Mouse (Mus musculus) cerebellum, adult 8-10 months (tissue): Measurements from ENCODE around the gene Unc80.

Experiments
- DNase-seq: peaks from one replicate; pipeline ENCODE4 v3.0.0; 2022

Unc80 gene

DNA sequence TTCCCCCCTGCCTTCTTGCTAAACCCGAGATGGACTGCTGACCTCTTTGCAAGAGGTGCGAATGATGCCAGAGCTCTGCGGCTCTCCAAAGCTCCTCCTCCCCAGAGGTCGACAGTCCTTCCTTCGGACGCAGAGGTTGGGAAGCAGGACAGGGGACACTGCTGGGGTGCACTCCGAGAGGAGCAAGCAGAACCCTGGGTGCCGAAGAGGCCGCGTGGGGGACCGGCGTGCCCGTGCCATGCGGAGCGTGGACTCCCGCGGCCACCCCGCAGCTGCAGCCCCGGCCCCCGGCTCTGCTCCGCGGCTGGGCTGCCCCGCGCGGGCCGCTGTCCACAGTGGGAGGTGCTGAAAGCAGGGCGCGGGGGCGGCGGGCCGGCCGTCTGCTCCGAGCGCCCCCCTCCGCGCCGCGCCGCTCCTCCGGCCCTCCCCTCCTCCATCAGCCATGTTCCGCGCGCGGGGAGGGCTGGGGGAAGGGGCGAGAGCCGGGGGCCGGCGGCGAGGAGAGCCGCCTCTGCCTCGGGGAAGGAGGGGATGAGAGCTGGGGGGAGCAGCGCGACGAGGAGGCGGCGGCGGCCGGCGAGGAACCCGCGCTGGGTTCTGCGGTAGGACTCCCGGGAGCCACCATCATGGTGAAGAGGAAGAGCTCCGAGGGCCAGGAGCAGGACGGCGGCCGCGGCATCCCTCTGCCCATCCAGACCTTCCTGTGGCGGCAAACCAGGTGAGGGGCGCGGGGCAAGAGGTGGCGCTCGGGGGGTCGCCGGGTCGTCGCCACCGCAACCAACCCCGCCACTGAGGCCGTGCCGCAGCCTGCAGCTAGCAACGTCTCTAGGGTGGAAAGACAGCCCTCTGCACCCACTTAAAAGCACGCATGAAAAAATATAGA lies at the start of gene Unc80:
TSS of gene Unc80 (plus strand) at position 547 of the 883 bp plus-strand sequence.
- DNase-seq: peak; percentile 80

DNA sequence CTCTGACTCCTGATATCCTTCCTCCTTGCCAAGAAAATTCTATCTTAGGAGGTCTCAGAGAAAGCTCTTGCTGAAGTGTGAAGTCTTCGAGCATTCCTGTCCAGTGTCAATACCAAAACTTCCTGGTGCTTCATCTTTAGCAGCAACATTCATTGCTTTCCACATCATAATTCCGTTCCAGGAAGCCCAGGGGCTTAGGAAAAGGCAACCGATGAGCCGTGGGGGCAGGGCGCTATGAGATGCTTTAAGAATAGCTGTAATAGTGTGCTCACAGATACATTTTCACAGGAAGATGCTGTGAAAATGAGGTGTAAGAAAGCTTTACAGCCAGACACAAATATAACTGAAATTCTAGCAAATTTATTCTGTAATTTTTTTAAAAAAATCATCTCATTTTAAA lies 42.1 kb upstream of the Unc80 start:
- DNase-seq: no peak

DNA sequence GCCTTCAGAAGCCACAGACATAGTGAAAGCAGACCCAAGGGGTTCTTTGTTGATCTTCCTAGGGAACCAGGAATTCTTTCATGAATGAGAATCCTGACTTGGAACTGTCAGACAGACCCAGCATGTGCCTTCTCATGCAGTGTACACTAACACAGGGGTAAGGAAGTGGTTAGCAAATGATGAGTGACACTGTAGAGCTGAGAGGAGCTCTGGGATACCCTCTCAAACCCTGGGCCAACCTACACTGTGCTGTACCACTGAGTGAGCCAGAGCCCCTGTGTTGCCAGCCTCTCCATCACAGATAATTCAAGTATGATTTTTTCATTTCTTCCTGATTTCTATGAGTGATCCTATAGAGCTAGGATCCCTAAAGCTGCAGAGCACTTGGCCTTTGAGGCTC lies 37.2 kb upstream of the Unc80 start:
- DNase-seq: no peak

DNA sequence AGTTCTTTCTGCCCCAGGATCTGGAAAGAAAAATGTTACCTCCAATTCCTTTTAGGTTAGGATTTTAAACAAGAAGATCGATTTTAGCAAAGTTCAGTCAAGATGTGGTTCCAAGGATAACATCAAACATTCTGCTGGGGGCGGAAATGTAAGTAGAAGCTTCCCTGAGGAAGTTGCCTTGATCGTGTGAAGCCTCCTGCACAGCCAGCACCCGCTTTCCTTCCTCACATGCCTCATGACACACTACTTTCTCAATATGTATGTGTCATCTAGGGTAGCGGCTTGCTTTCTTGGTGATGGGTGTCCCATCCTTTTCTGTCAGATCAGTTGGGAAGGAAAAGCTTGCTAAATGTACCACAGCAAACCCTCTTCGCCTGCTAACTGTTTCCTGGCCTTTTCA lies 36.7 kb upstream of the Unc80 start:
- DNase-seq: no peak

DNA sequence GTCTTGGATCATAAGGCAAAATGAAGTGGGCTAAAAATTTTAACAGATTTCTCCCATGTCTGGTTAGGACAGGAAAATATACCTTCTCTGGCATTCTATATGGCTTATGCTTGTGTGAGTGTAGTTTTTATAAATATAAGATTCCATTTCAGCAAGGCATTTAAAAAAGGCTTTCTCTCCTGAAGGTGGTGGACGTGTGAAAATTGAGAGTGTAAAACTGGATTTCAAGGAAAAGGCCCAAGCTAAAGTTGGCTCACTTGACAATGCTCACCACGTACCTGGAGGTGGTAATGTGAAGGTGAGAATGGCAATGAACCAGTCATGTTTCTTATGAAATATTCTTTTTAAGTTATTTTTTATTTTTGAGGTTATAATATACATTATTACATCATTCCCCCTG lies 30.1 kb upstream of the Unc80 start:
- DNase-seq: no peak

DNA sequence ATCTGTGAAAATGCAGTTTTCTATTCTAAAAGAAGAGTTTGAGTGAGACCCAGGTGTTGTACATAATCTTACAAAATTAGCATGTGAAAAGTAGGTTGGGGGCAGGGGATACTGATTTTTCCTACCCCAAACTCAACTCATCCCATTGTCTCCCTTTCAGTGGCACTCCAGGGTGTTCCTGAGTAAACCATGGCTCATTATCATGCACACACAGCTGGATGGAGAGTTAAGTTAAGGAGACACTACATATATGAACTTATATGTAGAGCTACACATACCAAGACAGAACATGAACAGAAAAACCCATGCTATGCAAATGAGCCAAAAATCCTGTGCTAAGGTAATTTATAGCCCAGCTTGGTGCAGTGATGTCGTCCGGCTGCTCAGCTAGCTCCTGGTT lies 25.2 kb upstream of the Unc80 start:
- no peak for DNase-seq

DNA sequence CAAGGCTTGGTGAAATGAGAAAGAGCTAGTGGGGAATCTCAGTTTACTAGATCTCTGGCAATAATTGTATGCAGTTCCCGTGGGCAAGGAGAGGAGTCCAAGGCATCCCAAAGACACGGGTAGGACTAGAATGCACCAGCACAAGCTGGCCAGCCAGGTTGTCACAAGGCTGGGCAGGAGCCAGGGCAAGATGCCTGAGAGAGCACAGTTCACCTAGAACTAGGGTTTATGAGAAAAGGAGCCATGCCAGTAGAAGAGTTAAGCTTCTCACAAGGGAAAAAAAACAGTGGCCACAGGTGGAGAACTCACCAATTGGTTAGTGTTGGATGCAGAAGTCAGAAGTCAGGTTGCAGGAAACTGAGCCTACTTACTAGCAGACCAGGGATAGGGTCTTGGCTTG lies 18.7 kb upstream of the Unc80 start:
- no peak for DNase-seq

DNA sequence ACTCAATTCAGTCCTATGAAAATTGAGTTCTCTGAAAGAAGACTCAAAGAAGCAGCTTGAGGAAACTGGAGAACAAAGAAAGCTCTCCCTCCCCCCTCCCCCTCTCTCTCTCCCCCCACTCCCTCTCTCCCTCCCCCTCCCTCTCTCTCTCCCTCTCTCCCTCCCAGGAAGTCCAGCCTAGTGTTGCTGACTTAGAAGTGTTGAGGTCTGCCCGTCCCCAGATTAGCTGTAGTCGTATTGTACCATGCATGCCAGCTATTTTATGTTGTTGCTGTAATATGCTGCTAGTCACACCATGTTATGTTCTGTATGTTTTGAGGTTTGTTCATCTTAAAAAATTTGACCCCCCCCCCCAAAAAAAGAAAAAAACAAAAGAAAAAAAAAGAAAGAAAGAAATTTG lies 11.6 kb upstream of the Unc80 start:
- no peak for DNase-seq

DNA sequence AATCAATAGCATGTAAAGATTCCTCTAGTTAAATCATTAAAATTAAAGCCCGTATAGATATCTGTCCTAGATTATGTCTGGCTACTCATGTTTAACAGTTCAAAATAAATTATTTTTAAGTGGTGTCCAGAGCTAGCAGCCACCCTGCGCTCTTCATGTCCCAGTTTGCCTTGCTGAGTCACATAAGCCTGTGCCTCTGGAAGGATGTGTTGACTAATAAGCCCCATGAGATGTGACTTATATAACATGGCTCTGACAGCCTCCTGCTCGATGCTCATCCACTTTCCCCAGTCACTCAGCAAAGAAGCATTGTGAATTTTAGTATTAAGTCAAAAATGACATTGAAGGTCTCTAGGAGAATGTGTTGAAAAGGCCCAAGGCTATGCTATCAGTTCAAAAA lies 10.4 kb upstream of the Unc80 start:
- no peak for DNase-seq

DNA sequence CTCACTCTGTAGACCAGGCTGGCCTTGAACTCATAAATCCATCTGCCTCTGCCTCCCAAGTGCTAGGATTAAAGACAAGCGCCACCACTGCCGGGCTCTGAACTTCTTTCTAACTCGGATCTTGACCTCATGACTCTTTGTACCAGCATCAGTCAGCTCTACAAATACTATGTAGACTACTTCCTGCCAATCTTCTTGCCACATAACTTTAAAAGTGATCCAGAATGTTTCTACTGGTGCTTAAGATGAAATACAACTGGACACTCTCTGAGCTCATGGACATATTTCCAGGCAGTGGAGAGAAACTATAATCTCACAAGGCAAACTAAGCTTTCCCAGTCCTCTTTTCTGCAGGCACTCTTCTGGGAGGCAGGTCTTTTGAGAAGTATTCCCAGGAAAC lies 8.8 kb upstream of the Unc80 start:
- no peak for DNase-seq

DNA sequence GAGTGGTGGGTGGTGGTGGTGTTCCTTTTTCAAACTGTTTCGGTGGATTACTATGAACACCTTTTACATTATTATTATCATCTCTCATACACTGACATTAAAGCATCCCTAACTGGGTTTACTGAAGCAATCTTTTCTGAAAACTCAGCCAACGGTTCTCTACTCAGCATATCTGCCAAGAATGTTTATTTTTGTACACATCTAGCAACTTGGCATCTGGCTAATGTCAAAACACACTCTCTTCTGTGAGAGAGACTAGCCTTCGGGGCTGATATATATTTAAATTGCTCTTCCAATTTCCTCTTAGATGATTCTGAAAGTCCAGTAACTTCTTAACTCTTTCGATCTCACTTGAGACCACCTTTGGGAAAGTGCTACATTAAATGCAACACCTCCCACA lies 7.3 kb upstream of the Unc80 start:
- no peak for DNase-seq

DNA sequence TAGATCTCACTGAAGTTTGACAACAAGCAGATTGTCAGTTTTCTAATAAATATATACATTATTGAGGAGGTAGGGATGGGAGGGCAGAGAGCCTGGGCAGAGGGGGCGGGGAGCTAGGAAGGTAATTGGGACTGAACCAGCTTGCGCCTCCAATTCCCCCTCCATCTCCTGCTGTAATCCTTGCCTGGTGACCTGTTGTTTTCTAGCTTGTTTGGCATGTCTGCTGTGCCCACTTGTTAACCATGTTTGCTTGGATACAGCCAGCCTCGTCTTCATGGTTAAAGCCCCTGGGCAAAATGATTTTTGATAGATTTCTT lies 495 bp downstream of the Unc80 start:
- peak; percentile 65 for DNase-seq

DNA sequence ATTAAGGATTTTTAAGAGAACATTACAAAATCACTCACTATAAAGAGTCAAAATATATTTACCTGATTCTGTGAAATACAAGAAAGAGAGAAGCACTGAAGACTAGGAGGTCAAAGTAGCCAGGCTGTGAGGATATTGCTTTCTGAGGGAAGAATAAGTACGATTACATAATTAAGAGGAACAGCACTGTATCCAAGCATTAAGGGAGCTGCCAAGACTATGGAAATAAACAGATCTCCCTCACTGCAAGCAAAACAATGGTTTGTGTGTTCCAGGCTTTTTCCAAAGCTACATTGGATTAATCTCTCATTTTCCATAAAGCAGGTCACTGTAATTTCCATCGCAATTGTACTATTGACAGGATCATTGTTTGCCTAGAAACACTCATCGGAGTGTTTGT lies 14.6 kb downstream of the Unc80 start:
- peak; percentile 26 for DNase-seq

DNA sequence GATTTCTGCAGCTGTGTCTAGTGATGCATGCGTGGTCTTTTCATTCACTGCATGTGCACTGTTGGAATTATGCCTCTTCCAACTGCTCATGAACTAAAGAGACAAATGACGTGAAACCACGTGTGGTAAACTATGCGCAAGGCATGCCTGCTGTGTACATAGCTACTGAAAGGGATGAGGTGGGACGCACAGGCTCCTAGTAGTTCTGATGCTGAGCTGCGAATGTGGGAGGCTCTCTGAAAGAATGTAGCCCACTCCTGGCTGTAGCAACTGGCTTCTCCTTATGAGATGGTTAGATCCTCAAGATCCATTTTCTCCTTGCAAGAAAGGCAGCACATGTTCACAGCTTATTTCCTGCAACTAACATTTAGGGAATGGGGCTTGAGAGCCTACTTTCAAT lies 24.9 kb downstream of the Unc80 start:
- DNase-seq: no peak

DNA sequence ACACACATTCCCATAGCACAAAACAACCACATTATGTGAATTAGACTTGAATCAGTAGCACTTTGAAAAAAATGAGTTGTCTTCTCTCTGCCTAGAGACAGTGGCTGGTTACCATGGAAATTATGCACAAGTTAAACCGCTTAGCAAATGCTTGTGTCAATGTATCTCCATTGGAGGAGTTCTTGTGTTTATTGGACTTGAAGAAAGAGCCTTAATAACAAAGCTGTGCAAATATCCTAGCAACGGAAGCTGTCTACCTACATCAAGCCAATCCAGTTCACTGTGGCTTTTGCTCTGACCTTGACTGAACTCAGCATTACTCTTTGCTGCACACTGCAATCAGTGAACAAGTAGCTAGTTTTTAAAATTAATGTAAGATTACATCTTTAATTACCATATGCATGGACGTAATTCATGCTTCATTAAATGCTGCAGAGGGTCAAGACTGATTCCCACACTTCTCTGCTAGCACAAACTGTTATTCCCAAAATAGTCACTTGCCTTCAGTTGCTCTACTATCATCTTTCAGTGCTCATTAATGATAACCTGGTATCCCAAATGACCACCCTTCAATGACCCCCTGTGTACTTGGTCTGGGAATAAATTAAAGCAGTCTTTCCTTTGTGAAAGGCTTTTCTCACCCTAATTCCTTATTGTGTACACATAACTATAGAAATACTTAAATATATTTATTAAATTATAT lies 27.3 kb downstream of the Unc80 start:
- no peak for DNase-seq

DNA sequence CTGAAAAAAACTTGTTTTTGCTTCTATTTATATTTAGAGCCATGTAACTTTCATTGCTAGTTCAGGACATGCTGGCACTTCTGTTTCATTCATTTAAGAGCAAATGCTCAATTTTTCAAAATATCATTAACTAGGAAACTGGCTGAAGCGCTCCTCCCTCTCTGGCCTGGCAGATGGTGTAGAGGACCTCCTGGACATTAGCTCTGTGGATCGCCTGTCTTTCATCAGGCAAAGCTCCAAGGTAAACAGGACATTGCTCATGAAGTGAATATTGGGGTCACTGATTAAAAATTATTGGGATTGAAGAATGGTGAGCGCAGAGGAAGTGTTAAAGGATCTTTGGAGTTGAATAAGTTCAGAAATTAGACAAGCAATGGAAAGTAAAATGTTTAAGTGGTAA lies 82.6 kb downstream of the Unc80 start:
- peak; percentile 50 for DNase-seq

DNA sequence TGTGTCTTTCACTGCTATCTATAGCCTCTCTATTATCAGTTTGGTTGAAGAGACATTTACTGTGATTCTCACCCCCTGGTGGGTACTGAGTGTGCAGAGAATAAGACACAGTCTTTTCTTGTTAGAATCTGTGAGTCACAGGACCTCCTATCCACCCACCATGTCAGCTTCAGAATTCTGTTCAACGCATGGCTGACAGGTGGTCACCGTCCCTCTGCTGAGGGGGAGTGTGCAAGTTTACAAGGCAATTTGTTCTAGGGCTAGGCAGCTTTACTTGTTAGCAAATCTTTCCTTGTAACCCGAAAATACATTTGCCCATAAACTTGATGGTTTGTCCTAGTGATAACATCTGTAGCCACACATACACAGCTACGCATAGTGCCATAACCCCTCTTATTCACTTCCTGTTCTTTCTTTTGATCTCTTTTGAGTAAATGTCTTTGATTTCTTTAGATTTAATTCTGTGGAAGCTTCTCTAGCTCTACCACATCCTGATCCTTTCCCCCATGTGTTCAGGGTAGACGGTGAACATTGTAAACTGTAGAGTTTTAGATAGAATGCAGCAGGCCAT lies 84.3 kb downstream of the Unc80 start:
- no peak for DNase-seq

DNA sequence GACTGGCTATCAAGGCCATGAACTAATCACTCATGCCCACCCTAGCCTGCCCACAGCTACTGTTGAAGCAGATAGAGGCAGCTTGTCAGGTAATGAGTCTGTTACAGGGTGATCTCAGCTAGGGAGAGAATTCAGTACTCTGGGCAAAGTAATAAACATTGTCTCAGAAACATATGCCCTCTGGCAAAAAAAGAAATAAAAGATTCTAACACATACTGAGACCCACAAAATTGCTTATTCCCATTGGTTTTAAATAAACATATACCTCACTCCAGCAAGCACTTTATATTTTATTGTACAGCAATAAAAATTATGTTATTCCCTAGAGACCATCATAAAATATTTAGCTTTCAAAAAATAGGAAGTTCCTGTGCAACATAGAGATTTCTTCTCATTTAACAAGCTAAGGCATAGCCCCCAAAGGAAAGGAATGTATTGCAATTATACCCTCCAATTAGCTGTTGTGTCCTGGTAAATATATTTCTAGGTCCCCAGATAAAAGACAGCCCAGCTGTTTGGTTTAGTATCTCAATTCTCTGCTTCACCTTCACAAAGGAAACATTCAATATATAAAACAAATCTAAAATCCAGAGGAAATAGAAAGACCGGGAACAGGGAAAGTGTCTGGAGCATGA lies 93.6 kb downstream of the Unc80 start:
- no peak for DNase-seq

DNA sequence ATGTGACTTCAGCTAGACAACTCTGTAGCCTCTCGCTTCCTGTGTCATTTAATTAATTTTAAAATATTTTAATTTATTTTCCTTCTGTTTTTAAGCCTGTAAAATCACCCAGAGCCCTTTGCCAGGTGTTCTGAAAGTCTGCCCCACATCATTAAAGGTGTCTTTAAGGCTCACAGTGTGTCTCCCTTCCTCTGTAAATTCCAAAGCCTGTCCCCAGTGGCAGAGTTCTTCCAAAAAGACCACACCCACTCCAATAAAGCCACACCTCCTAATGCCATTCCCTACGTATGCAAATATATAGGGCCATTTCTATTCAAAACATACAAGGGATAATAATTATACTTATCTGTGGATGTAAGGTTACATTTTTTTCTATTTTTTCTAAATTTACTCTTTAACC lies 94.2 kb downstream of the Unc80 start:
- no peak for DNase-seq

DNA sequence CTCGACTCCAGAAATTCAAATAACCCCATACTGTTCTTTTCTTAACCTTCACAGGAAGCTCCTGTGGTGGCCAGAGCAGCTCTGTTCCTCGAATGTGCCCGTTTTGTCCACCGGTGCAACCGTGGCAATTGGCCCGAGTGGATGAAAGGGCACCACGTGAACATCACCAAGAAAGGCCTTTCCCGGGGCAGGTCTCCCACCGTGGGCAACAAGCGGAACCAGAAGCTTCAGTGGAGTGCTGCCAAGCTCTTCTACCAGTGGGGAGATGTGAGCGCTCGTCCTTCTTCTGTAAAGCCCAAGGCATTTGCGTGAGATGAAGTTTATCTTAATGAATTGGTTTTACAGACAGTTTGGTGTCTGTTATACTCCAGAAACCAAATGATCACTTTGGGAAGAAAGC lies 101.6 kb downstream of the Unc80 start:
- no peak for DNase-seq

DNA sequence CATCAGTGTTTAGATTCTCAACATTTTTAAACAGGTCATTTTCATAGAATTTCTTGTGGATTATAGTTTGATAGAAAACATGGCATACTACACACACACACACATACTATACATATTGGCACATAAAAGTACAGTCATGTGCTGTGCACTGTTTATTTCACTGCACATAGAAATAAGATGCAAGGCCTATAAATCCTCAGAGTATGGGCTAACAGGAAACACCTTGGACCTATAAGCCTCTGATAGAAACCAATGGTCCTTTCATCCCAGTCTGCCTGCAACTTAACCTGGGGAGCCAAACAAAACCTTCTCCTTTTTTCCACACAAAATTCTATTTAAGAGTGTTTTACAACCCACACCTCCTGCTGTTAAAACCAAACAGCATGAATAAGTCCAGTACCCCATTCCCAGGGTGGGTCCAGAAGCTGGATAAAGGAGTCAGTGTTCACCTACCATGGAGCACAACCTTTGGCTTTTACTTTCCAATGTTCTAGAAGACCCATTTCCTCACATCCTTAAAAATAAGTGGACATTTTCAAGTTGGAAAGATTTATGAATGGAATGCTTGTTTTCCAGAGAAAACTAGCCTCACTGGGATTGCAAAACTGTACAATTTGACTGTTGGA lies 129.1 kb downstream of the Unc80 start:
- no peak for DNase-seq

DNA sequence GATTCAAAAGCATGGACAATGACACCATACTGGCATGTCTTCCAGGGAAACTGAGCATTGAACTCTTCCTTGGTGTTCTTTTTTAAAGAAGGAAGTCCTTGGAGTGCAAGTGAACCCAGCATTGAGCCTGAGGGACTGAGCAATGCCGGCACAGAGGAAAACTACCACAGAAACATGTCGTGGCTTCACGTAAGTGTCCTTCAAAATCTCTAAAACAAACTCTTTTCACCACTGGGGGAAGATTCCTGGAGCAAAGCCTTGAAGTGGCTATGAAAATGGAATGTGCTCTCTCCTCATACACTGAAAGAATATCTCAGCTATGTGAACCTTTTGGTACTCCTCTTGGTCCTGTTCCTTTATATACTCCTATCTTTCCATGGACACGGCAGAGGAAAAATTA lies 140.1 kb downstream of the Unc80 start:
- no peak for DNase-seq

DNA sequence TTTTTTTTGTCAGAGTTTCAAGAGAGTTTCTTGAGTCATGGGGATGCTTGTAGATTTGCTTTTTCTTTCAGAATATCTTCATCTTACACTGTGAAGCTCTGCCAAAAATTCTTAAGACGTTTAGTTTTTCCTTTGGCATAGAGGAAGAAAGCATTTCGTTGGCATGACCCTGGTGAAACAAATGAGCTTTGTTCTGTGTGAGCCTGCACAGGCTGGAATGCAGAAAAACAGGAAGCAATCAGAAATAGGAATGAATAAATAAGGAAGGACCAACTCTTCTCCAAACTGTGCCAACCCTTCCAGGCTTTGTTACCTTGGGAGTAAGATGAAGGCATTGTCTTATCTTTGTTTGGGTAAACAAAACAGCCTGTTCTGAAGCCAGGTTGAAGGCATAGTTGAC lies 149.0 kb downstream of the Unc80 start:
- DNase-seq: no peak
